Mouse (Mus musculus) left cerebral cortex, adult 8-10 months (tissue): ENCODE results near the gene Pnmt. TPM values are rescaled to one million over a fixed set of nuclear protein-coding genes. Genes with fewer than 3 reads are reported as not detected.

Source experiments
- DNase-seq, 2 experiments: peaks; one replicate each; pipeline ENCODE4 v3.0.0; 2022; ENCODE audit warnings: low spot score in 2 of 2
- total RNA-seq, 4 experiments: library from RNA; stranded (reverse); gene quantifications; 2 replicates each; pipeline ENCODE4 v1.2.4; 2022

Gene Pnmt
- total RNA-seq, 4 experiments from 2014 or later: 0.65 to 1.7 (median 0.96) TPM

DNA sequence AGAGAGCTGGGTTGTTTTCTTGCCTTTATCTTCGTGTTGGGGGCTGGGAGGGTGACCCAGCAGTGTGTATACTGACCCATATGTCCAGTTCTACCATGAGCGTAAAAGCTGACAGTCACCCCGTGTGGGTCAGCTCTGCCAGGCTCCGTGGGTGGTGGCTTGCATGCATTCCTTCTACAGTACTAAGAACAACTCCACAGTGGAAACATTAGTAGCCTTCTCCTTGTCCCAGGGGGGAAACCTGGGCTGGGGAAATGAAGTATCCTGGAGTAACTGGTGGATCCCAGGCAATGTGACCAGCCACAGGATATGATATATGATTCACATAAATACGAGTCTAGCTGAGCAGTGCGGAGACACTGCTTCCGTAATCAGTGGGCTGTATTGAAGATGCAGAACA lies 27.5 kb downstream of the Pnmt start:
- no peak for DNase-seq

GRCm38 (mm10) chr11:98414162-98414561 lies 27.9 kb downstream of the Pnmt start:
- no peak for DNase-seq

GRCm38 (mm10) chr11:98417074-98417473 lies 30.8 kb downstream of the Pnmt start:
- no peak for DNase-seq

DNA sequence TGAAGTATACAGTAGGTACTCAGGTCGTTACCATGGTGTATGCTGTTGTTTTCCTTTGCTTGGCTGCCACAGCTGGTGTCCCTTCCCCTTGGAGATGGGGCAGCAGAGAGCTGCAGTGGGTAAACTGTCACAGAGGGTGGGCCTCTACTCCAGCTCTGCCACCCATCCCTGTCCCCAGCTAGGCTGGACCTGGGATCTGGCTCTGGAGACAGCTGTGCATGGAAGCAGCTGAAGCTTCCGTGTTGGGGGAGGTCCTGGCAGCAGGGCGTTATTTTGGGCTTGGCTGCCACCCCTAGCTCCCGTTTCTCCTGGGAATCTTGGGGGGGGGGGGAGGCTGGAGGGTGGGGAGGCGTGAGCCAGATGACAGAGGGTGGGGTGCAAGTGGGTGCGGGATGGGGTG lies 32.0 kb downstream of the Pnmt start:
- no peak for DNase-seq

GRCm38 (mm10) chr11:98418939-98419547 lies 32.8 kb downstream of the Pnmt start:
- DNase-seq: no peak

GRCm38 (mm10) chr11:98426592-98426991 lies 40.3 kb downstream of the Pnmt start:
- DNase-seq: no peak

GRCm38 (mm10) chr11:98428436-98428835 lies 42.2 kb downstream of the Pnmt start:
- no peak for DNase-seq

DNA sequence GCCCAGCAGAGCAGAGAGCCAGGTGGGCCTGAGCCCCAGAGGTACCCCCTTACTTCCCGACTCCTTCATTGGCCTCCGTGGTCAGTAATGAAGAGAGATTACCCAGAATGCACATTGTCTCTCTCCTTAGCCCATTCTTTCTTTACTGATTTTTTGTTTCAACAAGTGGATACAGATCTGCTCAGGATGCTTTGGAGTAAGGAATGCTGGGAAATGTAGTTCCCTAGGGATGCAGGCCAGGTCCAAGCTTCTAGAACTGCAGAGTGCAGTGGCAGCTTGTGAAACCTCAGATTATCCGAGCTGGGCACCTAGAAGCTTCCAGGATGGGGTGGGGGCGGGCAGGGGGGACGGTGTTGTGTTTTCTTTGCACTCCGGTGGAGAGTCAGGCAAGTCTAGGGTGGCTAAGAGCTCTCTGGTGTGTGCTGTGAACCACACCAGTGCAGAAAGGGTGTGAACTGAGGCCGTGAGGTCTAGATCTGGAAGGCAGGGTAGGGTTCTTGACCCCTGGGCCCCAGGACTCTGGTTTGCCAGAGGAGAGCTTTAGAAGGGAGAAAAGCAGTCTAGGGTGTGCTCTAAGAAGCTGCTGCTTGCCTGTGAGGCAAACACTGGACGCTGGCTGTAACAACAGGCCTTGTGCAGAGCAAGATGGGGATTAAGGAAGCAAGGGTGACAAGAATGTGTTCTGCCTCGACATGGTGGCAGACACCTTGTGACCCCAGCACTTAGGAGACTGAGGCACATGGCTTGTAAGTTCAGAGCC lies 45.7 kb downstream of the Pnmt start:
- DNase-seq: no peak

GRCm38 (mm10) chr11:98435723-98436122 lies 49.5 kb downstream of the Pnmt start:
- DNase-seq: no peak

DNA sequence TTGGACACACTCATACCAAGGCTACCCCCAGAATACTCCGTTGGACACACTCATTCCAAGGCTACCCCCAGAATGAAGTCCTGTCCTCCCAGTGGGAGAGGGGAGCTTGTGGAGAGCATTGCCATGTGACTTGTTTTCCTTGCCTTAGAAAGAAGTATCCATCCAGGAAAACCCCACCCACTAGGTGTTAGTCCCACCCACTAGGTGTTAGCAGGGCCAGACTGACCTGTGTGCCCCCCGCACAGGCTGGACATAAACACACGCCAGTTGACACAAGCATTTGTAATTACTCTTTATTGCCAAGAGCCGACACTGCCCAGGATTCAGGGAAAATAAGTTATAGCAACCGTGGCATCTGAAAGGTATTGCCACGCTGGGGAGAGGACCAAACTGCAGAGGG lies 51.2 kb downstream of the Pnmt start:
- DNase-seq: no peak

Other genes starting within 250 kb of the Pnmt start
- 10 to 100 TPM; 33.4 to 37.5 (median 34.9) TPM for gene Fbxl20, start 236.0 kb upstream of the Pnmt start, total RNA-seq
- gene Med1, start 193.2 kb upstream of the Pnmt start, total RNA-seq: 10 to 100 TPM; 41.3 to 50.8 (median 46.0) TPM
- 10 to 100 TPM; 36.6 to 42.6 (median 39.3) TPM for gene Cdk12, start 183.4 kb upstream of the Pnmt start, total RNA-seq
- gene Neurod2, start 56.8 kb upstream of the Pnmt start, total RNA-seq: 10 to 100 TPM; 54.9 to 63.3 (median 60.4) TPM
- 100 to 1,000 TPM; 502 to 655 (median 573) TPM for gene Ppp1r1b, start 38.0 kb upstream of the Pnmt start, total RNA-seq
- gene Stard3, start 28.1 kb upstream of the Pnmt start, total RNA-seq: 10 to 100 TPM; 35.7 to 40.8 (median 38.3) TPM
- gene Tcap, start 2.6 kb upstream of the Pnmt start, total RNA-seq: 10 to 100 TPM in 2 of 4 experiments, 1 to 10 TPM in 2; 8.2 to 16.6 (median 12.1) TPM
- 10 to 100 TPM in 2 of 4 experiments, 1 to 10 TPM in 2; 8.5 to 11.1 (median 9.9) TPM for gene Pgap3, start 14.0 kb downstream of the Pnmt start, total RNA-seq
- 1 to 10 TPM; 2.0 to 2.6 (median 2.3) TPM for gene Erbb2, start 26.0 kb downstream of the Pnmt start, total RNA-seq
- 100 to 1,000 TPM in 2 of 4 experiments, 10 to 100 TPM in 2; 93.7 to 114 (median 102) TPM for gene Mien1, start 52.5 kb downstream of the Pnmt start, total RNA-seq
- gene Grb7, start 59.9 kb downstream of the Pnmt start, total RNA-seq: 1 to 10 TPM; 3.6 to 5.1 (median 4.7) TPM
- gene Ikzf3, start 159.6 kb downstream of the Pnmt start, total RNA-seq: under 1 TPM; 0.23 to 0.76 (median 0.52) TPM
- gene Zpbp2, start 164.6 kb downstream of the Pnmt start, total RNA-seq: not detected
- gene Ormdl3, start 200.9 kb downstream of the Pnmt start, total RNA-seq: 10 to 100 TPM; 43.6 to 47.0 (median 45.1) TPM
- gene Lrrc3c, start 211.8 kb downstream of the Pnmt start, total RNA-seq: not detected
- 10 to 100 TPM; 11.8 to 14.5 (median 13.1) TPM for gene Gm12355, start 239.2 kb downstream of the Pnmt start, total RNA-seq
- gene Gsdma3, start 239.9 kb downstream of the Pnmt start, total RNA-seq: under 1 TPM in 2 of 4 experiments, not detected in 2; 0.23 TPM